Mouse (Mus musculus) kidney, adult 9 months (tissue): ENCODE data around the gene Cutal.
A peak's percentile ranks its signal among the peaks of the same experiment; 100 is the strongest.

Experiments
- DNase-seq: peaks from one replicate; pipeline ENCODE4 v3.0.0; 2022

Cutal gene

DNA sequence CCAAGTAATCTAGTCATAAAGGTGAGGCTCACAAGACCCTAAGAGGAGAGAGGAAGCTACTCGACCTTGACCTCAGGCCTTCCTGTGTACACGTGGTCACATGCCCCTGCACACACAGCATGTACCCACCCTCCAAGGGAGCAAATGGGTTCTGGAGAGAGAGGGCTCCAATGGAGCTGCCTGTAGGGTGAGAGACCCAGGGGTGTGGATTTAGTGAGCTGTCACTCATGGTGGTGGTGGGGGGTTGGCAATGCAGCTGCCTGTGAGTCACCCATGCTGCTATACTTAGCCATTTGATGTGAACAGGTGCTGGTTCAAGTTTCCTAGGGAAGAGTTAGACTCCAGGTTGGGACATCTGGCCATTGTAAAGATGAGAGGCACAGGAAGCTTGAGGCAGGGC, 45.9 kb downstream of the Cutal start:
- no peak for DNase-seq

DNA sequence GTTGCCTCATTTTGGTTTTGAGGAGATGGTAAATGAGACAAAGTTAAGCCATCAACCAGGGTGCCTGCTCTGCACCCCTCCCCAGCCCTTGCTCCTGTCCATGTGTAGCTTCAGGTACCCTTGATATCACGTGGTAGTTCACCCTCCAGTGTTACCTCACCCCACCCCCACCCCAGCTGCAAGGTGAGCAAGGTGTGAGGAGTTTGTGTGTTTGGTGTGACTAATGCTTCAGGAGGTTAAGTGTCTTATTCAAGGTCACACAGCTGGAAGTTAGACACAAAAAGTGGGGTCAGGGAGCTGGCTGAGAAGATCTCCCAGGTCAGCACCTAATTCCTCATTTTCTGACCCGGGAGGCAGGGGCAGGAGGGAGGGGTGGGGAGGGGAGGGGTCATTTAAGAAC, 48.5 kb downstream of the Cutal start:
- DNase-seq: no peak

DNA sequence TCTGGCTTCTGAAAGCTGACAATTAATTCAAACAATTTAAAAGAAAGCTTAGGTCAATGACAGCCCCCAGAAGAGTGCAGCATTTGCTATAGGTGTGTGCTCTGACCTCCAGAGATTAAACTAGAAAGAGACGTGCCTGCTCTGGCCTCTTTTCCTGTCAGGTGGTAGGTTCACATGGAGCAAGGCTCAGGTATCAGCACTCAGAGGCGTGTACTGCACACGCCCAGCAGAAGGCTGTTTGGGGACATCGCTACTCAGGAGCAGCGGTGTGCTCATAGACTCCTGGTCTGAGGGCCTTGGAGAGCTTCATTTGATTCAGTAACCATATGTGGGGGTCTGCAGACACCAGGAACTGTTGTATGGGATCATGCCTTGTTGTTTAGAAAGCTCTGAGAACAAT, 53.1 kb downstream of the Cutal start:
- DNase-seq: no peak

DNA sequence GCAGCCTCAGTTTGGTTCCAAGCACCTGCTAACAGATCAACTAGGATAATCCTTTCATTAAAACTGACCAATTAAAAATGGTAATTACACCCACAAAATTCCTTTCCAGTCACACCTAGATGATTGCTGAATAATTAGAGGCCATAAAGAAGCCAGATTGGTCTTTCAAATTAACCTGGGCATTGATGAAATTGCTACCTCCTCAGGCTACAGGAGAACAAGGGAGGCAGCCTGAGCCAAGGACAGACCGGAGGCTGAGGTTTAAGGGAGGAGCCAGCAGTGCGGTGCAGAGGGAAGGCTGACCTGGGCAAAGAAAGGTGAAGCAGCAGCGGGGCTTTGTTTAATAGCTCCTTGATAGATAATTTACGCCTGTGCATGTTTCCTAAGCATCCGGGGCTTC, 63.3 kb downstream of the Cutal start:
- peak; percentile 38 for DNase-seq

DNA sequence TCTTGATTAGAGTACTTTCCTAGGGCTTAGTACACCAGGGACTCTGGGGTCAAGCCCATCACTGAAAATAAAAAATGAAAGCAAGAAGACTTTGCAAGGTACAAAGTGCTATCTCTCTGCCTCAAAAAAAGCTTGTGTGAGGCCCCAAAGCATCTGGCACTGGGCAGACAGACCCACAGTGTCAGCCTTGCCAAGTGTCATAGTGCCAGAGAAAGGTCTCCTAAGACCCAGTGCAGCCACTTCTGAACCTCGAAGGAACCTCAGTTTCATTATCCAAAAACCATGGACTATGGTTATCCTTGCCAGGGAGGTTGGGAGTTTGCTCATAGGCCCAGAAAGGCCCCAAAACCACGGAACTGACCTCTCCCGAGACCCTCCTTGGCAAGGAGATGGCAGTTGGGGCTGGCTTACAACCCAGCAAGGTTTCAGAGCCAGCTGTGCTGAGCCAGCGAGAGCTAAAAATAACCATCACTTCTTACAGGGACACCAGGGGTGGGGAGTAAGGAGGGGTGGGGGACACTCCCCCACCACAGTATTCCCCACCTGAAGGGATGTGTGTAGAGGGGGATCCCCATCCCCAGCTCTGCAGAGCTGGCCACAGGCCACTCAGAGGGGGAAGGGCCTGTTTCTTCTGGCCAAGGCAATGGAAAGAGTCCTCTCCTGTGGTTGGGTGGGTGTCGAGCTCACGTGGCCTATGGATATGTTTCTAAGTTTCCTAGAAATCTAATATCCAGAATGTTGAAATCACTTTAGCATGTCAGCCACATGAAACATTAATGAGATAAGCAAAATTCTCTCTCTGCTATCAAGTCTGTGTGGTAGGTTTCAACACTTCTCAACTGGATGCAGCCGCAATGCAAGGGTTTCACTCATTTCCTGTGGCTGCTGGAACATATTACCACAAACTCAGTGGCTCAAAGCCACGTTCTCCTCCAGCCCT, 64.3 kb downstream of the Cutal start:
- DNase-seq: no peak

DNA sequence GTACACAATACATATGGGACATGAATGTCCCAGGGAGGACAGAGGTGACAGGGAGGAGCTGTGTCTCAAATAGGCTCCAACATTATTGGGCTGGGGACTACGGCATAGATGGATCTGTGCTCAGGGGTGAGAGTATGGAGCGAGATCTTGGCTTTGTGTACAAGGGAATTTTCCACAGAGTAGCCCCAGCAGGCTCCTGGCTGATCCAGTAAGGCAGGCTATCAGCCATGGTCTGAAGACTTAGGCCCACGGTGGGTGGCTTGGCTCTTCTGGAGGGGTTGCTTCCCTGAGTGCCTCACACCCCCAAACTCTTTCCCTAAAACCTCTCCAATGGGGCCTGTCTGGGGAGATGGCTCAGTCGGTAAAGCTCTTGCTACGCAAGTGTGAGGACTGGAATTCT, 66.0 kb downstream of the Cutal start:
- DNase-seq: no peak

DNA sequence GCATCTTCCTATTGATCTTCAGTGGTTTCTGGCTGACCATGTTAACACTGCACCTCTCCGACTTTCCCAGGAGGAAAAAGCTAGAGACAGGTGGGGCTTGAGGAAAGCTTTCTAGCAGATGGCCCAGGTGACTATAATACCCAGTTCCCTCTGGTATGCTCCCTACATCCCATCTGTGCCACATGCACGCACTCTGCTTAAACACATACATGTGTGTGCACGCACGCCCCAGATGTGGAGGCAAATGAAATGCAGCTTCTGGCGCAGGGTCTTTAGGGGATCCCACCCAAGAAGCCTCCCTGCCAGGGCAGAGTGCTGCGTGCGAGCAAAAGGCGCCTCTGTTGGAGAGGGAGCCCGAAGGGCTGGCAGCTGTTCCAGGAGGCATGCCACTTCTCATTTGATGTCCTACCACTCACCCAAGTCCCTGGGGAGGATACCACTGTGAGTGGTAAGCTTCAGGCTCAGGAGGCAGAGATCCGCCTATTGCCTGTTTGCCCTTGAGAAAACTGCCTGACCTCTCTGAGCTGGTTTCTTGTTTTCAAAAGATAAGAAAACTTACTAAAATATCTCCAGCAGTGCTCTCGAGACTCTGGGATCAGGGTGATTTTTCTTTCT, 67.0 kb downstream of the Cutal start:
- DNase-seq: no peak
